Mouse (Mus musculus): Measurements from ENCODE around the gene Gse1. TPM values are rescaled to one million over a fixed set of nuclear protein-coding genes. Genes with fewer than 3 reads are reported as not detected.
A peak's percentile ranks its signal among the peaks of the same experiment; 100 is the strongest.

Gse1 gene
- polyA plus RNA-seq, 1 experiment from 2014 or later, result 31.3 TPM

DNA sequence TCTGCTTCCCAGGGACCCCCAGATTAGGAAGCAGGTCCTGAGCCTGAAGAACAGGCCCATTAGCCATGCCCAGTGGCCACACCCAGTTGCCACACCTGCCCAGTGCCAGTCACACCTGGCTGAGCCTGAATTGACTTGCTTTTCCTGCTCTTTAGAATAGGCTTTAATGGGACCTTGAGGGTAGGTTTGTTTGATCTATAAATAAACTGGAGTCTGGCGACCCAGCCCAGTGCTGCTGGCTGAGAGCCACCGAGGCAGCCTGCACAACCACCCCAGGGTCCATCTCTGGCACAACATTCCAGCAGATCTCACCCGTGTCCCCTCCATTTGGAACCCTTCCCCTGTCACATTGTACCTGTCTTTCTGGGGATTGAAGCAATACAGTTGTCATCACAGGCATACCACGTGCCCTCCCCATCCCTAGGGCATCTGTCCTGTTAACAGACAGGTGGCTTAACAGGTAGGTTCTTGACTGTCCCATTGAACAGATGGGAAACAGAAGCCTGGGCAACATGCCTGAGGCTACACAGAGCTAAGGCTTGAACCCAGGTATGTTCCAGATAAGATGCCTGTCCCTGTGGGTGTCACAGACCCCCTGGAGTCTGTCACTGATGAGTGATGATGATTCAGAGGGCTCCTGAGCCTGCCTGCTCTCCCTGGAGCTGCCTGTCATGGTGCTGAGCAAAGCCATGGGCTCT, 214.2 kb downstream of the Gse1 start:
- 57% methylated on average over 4 of the region's 4 CpGs for WGBS
- Histone ChIP-seq H3K36me3 (no peaks in the 10 kb centered on the region), H3K27ac (replicated peaks) (no peak overlapping the region), H3K4me1 (peaks cover 55% of the 10 kb centered on the region), H3K9ac (replicated peaks) (no peak overlapping the region), H3K9me3 (no peaks in the 10 kb centered on the region), H3K4me2 (replicated peaks) (no peak overlapping the region), H3K27me3 (no peaks in the 10 kb centered on the region), H3K4me3 (no peak overlapping the region)
- ATAC-seq (replicated peaks), result no peak

DNA sequence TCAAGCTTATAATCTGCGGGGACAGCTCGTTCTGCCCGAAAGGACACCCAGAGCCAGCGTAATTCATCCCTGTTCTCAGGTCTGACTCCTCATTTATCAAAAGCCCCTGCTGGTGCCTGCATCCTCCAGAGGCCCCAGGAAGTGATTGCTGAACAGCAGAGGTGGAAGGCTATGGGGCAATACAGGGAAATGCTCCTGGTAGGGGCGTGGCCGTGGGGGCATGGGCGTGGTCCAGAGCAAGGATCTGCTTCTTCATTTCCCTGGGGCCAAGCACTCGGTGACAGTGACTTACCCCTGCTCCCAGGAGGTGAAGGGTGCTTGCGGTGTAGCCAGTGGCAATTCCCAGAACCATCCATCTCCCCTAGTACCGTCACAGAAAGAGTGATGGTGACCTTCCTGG, 217.0 kb downstream of the Gse1 start:
- Histone ChIP-seq H3K4me1 (peaks cover 52% of the 10 kb centered on the region), H3K36me3 (no peaks in the 10 kb centered on the region), H3K27me3 (no peaks in the 10 kb centered on the region), H3K4me3 (no peak overlapping the region), H3K9me3 (no peaks in the 10 kb centered on the region), H3K4me2 (replicated peaks) (no peak overlapping the region), H3K9ac (replicated peaks) (no peak overlapping the region), H3K27ac (replicated peaks) (no peak overlapping the region)
- 68% methylated on average over 10 of the region's 10 CpGs for WGBS
- no peak for ATAC-seq (replicated peaks)

DNA sequence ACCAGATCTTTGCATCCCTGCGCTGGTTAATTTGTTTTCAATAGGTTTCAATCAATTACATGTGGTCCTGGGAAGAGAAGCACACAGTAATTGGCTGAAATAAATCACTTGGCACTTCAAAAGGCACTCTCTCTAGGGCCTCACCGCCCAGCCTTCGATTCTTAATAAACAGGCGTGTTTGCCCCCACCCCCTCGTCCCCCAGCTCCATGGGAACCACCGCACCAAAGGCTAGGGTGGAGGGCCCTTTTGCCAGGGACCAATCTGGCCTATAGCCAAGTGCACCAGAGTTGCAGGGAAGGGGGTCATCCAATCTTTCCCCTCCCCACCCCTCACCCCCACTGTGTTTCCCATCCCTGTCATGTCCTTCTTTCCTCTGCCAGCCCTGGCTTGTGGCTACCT, 219.9 kb downstream of the Gse1 start:
- 4% methylated on average over 6 of the region's 6 CpGs for WGBS
- no peak for ATAC-seq (replicated peaks)

DNA sequence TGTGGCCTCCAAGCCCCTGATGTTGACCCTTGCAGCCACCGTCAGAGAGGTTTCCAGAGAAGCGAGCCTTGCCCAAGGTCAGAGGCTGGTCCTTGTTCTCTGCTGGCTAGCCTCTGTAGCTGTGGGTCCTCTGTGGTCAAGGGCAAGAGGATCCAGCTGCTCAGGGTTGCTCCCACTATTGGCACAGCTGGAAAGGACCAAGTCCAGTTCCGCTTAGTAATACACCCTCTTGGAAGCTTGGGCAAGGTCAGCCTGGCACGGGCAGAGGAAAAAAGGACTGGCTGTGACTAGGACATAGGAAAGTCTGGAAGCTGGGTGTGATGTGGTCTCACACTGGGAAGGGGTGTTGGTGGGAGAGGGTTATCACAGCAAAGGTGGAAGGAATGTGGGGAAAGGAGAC, 220.9 kb downstream of the Gse1 start:
- Histone ChIP-seq H3K27me3 (no peaks in the 10 kb centered on the region), H3K4me2 (replicated peaks) (no peak overlapping the region), H3K36me3 (no peaks in the 10 kb centered on the region), H3K27ac (replicated peaks) (peak overlapping the region; percentile 86), H3K9ac (replicated peaks) (no peak overlapping the region), H3K4me3 (no peak overlapping the region), H3K4me1 (peaks cover 28% of the 10 kb centered on the region), H3K9me3 (no peaks in the 10 kb centered on the region)
- WGBS, result 82% methylated on average over 4 of the region's 4 CpGs
- no peak for ATAC-seq (replicated peaks)

More for the DNA sequence above, 219.9 kb downstream of the Gse1 start:
- Histone ChIP-seq H3K4me3 (no peak overlapping the region), H3K9me3 (no peaks in the 10 kb centered on the region), H3K27ac (replicated peaks) (peak overlapping the region; percentile 86), H3K9ac (replicated peaks) (no peak overlapping the region), H3K27me3 (no peaks in the 10 kb centered on the region), H3K36me3 (no peaks in the 10 kb centered on the region), H3K4me1 (peaks cover 28% of the 10 kb centered on the region), H3K4me2 (replicated peaks) (no peak overlapping the region)

DNA sequence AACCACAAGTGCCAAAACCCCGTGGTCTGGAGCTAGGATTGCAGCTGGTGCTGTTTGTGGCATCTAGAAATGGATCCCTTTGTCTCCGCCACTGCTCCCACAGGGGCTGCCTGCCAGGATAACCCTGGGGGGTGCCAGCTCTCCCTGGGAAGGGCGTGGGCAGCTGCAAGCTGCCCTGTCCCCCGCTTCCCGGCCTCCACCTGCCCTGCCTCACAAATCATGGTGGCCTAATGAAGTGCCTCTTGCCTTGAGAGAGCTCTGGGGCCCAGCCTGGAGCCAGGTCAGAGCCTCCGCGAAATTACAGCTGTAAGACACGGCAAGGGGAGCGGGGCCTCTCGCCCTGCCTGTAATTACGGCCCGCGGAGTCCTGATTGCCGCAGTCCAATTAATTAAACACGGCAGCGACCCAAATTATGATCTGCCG, 221.4 kb downstream of the Gse1 start:
- 2% methylated on average over 17 of the region's 17 CpGs for WGBS
- no peak overlapping the region; the same call in 1 of the 2 replicates for H3K9ac ChIP-seq (replicated peaks)
- no peaks in the 10 kb centered on the region for H3K9me3 ChIP-seq
- peak; percentile 59; the same call in 1 of the 2 replicates for ATAC-seq (replicated peaks)
- H3K4me2 ChIP-seq (replicated peaks), result peak overlapping the region; percentile 30
- H3K27me3 ChIP-seq, result no peaks in the 10 kb centered on the region
- H3K4me3 ChIP-seq, result no peak overlapping the region
- H3K4me1 ChIP-seq, result peaks cover 28% of the 10 kb centered on the region
- H3K36me3 ChIP-seq, result no peaks in the 10 kb centered on the region
- peak overlapping the region; percentile 86 for H3K27ac ChIP-seq (replicated peaks)

DNA sequence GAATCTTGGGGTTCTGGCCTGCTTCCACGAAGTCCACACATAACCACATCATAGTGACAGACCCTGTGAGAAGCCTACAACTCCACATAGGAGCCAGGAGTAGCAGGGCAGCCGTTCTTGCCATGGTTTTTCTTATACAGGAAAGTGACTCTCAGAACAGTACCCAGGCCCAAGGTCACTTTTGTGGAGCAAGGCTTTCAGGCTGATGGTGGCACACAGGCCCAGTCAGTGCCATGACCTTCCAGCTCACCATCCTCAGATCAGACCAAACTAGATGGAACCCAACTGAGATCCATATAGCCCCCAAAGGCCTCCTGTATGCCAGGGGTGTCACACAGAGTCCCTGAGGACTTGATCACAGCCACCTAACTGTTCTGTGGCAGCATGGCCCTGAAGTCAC, 223.9 kb downstream of the Gse1 start:
- H3K4me3 ChIP-seq, result no peak overlapping the region
- no peak for ATAC-seq (replicated peaks)
- H3K4me1 ChIP-seq, result peaks cover 47% of the 10 kb centered on the region
- H3K9me3 ChIP-seq, result no peaks in the 10 kb centered on the region
- no peaks in the 10 kb centered on the region for H3K36me3 ChIP-seq
- H3K9ac ChIP-seq (replicated peaks), result no peak overlapping the region
- no peak overlapping the region for H3K27ac ChIP-seq (replicated peaks)
- 82% methylated on average over 2 of the region's 2 CpGs for WGBS
- no peak overlapping the region for H3K4me2 ChIP-seq (replicated peaks)
- H3K27me3 ChIP-seq, result no peaks in the 10 kb centered on the region

DNA sequence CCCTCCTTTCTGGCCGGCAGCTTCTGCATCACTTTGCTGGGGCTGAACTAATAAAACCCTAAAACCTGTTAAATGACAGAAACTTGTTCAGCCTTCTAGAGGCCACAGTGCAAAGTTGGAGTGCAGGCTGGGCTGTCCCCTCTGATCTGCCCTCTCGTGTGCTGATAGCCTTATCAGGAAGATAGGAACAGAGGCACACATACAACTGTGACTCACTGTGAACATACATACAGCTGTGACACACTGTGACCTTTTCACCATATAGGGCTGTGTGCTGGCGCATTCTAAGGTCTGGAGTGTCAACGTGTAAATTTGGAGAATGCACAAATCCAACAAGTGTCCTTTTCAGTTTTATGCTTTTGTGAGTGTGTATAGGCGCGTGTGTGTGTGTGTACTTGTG, 226.1 kb downstream of the Gse1 start:
- Histone ChIP-seq H3K4me1 (peaks cover 47% of the 10 kb centered on the region), H3K36me3 (no peaks in the 10 kb centered on the region), H3K9ac (replicated peaks) (no peak overlapping the region), H3K27ac (replicated peaks) (no peak overlapping the region), H3K9me3 (no peaks in the 10 kb centered on the region), H3K4me2 (replicated peaks) (no peak overlapping the region), H3K27me3 (no peaks in the 10 kb centered on the region), H3K4me3 (no peak overlapping the region)
- ATAC-seq (replicated peaks), result no peak
- WGBS, result 83% methylated on average over 6 of the region's 6 CpGs

DNA sequence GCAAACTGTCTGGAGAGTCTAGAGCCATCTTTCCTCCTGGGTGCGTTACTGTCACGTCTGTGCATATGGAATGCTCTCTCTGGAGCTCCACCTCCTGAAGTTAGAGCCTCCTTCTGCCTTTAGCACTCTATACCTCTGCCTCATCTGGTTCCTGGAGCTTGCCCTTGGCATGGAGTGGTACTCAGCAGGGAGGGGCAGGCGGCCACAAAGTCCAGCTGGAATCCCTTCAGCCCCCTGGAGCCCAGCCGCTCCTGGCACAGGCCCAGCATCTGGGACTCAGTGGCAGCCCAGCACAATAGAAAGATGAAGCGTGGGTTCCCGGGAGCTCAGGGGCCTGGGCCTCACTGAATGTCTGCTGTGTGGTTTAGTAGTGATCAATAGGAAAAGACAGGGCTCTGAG, 232.1 kb downstream of the Gse1 start:
- Histone ChIP-seq H3K27ac (replicated peaks) (peak overlapping the region; percentile 92), H3K9ac (replicated peaks) (0 out of 2 replicates have a peak overlapping the region, but pooled peaks have one; percentile 10), H3K36me3 (no peaks in the 10 kb centered on the region), H3K27me3 (no peaks in the 10 kb centered on the region), H3K4me2 (replicated peaks) (no peak overlapping the region), H3K4me1 (peaks cover 66% of the 10 kb centered on the region), H3K4me3 (no peak overlapping the region), H3K9me3 (no peaks in the 10 kb centered on the region)
- ATAC-seq (replicated peaks), result peak; percentile 53
- 10% methylated on average over 6 of the region's 6 CpGs for WGBS

DNA sequence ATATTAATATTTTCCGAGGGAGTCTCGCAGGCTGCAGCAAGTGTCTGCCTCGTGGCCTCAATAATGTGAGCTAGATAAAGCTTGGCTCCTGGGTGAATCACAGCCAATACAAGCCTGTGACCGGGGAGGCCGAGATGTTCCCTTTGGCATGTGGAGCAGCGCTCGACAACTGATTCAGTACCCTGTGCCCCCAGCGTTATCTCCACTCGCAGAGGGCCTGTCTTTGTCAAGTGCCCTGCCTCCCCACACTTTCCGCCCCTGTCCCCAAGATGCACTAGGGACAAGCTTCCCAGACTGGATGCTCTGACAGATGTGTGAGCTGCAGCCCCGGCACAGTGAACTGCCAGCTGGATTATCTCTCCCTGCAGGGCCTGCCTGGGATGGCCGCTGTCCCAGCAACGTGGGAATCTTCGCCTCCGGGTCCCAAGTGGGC, 233.9 kb downstream of the Gse1 start:
- H3K4me3 ChIP-seq, result no peak overlapping the region
- H3K4me1 ChIP-seq, result peaks cover 71% of the 10 kb centered on the region
- no peaks in the 10 kb centered on the region for H3K9me3 ChIP-seq
- no peak overlapping the region for H3K4me2 ChIP-seq (replicated peaks)
- H3K27ac ChIP-seq (replicated peaks), result peak overlapping the region; percentile 27; the same call in 1 of the 2 replicates
- ATAC-seq (replicated peaks), result no peak
- no peak overlapping the region for H3K9ac ChIP-seq (replicated peaks)
- 31% methylated on average over 15 of the region's 15 CpGs for WGBS
- H3K36me3 ChIP-seq, result no peaks in the 10 kb centered on the region
- no peaks in the 10 kb centered on the region for H3K27me3 ChIP-seq

DNA sequence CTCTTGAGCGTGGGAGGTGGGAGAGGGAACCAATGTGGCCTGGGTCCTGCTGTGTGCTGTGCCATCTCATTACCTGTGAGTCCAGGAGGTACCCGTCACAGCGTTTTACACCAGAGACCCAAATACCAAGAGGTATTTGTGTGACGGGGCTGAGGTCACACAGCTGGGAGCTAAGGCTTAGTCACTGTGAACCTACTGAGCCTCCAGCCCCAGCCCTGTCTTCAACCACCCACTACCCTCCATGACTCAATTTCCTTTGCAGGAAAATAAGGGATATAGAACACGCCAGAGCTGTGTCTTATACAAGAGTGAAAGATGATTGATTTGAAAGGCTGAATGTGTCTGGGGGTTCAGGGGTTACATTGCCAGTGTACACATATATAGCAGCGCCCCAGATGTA, 234.4 kb downstream of the Gse1 start:
- Histone ChIP-seq H3K4me1 (peaks cover 71% of the 10 kb centered on the region), H3K4me2 (replicated peaks) (no peak overlapping the region), H3K36me3 (no peaks in the 10 kb centered on the region), H3K9ac (replicated peaks) (no peak overlapping the region), H3K4me3 (no peak overlapping the region), H3K27ac (replicated peaks) (peak overlapping the region; percentile 27; the same call in 1 of the 2 replicates), H3K27me3 (no peaks in the 10 kb centered on the region), H3K9me3 (no peaks in the 10 kb centered on the region)
- no peak for ATAC-seq (replicated peaks)
- 82% methylated on average over 6 of the region's 6 CpGs for WGBS

DNA sequence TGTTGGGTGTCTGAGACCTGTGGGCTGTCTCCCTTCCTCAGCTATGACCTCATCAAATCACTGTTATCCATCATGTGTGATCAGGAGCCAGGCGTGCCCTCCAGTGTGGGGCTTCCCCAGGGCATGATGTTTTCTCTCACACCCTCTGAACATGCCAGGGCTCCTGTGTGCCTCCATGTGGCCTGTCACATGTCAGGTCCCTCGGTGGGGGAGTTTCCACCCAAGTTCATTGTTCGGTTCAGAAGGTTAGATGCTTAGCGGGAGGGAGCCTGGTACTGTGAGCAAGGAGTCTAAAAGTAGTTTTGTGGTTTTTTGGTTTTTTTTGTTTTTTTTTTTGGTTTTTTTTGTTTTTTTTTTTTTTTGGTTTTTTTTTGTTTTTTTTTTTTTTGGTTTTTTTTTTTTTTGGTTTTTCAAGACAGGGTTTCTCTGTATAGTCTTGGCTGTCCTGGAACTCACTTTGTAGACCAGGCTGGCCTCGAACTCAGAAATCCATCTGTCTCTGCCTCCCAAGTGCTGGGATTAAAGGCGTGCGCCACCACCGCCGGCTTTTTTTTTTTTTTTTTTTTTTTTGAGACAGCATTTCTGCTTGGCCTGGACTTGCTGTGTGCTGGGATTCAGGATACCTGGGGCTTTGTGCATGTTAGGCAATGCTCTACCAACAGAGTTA, 235.8 kb downstream of the Gse1 start:
- H3K27ac ChIP-seq (replicated peaks), result no peak overlapping the region
- H3K27me3 ChIP-seq, result no peaks in the 10 kb centered on the region
- H3K4me3 ChIP-seq, result no peak overlapping the region
- H3K9me3 ChIP-seq, result no peaks in the 10 kb centered on the region
- peaks cover 60% of the 10 kb centered on the region for H3K4me1 ChIP-seq
- no peak for ATAC-seq (replicated peaks)
- WGBS, result 90% methylated on average over 5 of the region's 9 CpGs
- H3K9ac ChIP-seq (replicated peaks), result no peak overlapping the region
- H3K36me3 ChIP-seq, result no peaks in the 10 kb centered on the region
- H3K4me2 ChIP-seq (replicated peaks), result no peak overlapping the region

DNA sequence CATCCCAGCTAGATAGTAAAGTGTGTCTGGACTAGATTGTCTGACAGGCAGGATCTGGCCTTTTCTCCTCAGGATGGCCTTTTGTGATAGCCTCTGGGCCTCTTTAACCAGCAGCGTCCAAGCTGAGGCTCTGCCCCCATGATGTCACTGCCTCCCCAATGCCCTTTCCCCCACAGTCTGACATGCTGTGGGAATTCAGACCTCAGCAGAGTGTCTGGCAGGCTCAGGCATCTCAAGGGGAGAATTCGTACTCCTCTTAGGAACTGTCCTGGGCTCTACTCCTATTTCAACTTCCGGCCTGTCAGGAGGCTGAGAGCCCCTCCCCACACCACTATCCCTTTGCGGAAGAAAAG, 236.3 kb downstream of the Gse1 start:
- Histone ChIP-seq H3K27ac (replicated peaks) (no peak overlapping the region), H3K9me3 (no peaks in the 10 kb centered on the region), H3K27me3 (no peaks in the 10 kb centered on the region), H3K4me2 (replicated peaks) (no peak overlapping the region), H3K4me3 (no peak overlapping the region), H3K36me3 (no peaks in the 10 kb centered on the region), H3K9ac (replicated peaks) (no peak overlapping the region), H3K4me1 (peaks cover 55% of the 10 kb centered on the region)
- ATAC-seq (replicated peaks), result no peak
- 73% methylated on average over 4 of the region's 4 CpGs for WGBS

Measured in forebrain, embryonic 15.5 days (tissue).